Mouse (Mus musculus): ENCODE measurements around the gene Cyth1.

DNA sequence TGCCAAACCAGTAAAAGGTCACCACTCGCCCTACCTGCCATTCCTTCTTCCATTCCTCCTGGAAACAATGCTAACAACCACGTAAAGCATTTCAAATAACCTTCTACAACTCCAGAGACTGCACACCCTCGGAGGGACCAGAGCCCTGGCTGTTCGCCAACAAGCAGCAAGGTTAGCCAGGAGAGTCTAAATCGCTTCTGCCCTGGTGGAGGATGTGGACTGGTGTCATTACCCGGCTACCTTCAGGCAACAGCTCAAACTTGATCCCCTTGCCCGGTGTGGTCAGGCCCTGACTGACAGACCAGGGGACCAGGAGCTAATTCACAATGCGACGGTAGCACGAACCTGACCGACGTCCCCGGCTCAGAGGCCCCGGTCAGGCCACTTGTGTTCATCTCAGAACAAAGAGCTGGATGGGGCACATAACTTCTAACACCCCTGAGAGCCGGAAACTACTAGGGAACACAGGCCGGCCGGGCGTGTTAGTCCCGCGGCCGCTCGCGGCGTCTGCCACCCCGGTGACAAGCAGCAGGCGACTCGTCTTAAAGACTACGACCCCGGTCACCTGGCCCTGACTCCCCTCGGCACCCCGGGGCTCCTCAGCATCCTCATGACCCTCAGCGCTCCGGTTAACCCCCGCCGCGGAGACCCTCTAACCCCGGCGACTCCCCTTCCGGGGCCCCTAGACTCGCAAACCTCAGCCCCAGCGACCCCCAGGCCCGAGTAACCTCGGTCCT lies 865 bp downstream of the Cyth1 start:
- TF ChIP-seq CTCF (IDR thresholded peaks at IDR 0.05; ENCODE audit: borderline replicate concordance, insufficient read depth, low read depth, low read length) (no peak), POLR2A (IDR thresholded peaks at IDR 0.05; ENCODE audit: borderline replicate concordance, insufficient read depth, low read length) (no peak)
